Mouse (Mus musculus) heart, embryonic 12.5 days (tissue): ENCODE measurements at regions not wholly inside any gene's neighbourhood (a gene's known extent, or its start where the extent isn't known, plus 50 kb on each side); places are given as distances from the start of the nearest gene placed in this dataset.

Experiments
- ATAC-seq: fragments of 200-750 bp; cut with Nextera tagmentation; 2 replicates; pipeline ENCODE4 v1.8.0; 2017; ENCODE audit warnings: moderate TSS enrichment, moderate library complexity; ENCODE audit not compliant: insufficient number of reproducible peaks, low FRiP score
- H3K27ac ChIP-seq: fragments of 300-500 bp; sonication (generic); 2 replicates; pipeline ENCODE4 v1.5.1; 2016; ENCODE audit warnings: mild to moderate bottlenecking, moderate library complexity; ENCODE audit not compliant: poor library complexity, severe bottlenecking
- H3K27me3 ChIP-seq: fragments of 300-500 bp; sonication (generic); replicated peaks from 2 replicates; pipeline ENCODE4 v1.6.1; 2016; ENCODE audit warnings: mild to moderate bottlenecking, moderate library complexity
- H3K36me3 ChIP-seq: fragments of 300-500 bp; sonication (generic); 2 replicates; pipeline ENCODE4 v1.6.1; 2016; ENCODE audit warnings: mild to moderate bottlenecking, moderate library complexity
- H3K4me1 ChIP-seq: fragments of 300-500 bp; sonication (generic); replicated peaks from 2 replicates; pipeline ENCODE4 v1.6.1; 2016; ENCODE audit warnings: mild to moderate bottlenecking
- H3K4me2 ChIP-seq: fragments of 300-500 bp; sonication (generic); 2 replicates; pipeline ENCODE4 v1.6.1; 2016; ENCODE audit warnings: mild to moderate bottlenecking, moderate library complexity
- H3K4me3 ChIP-seq: fragments of 300-500 bp; sonication (generic); 2 replicates; pipeline ENCODE4 v1.5.1; 2016; ENCODE audit warnings: mild to moderate bottlenecking
- H3K9ac ChIP-seq: fragments of 300-500 bp; sonication (generic); 2 replicates; pipeline ENCODE4 v1.6.1; 2016; ENCODE audit warnings: mild to moderate bottlenecking, moderate library complexity
- H3K9me3 ChIP-seq: fragments of 300-500 bp; sonication (generic); replicated peaks from 2 replicates; pipeline ENCODE4 v1.6.1; 2016; ENCODE audit warnings: mild to moderate bottlenecking, moderate library complexity
- WGBS: fragments of 180-500 bp; shearing (Covaris S2); methylation state at CpG from one replicate; pipeline ENCODE4 v1.1.7; 2016; 5-methylcytosine and 5-hydroxymethylcytosine counted together

DNA sequence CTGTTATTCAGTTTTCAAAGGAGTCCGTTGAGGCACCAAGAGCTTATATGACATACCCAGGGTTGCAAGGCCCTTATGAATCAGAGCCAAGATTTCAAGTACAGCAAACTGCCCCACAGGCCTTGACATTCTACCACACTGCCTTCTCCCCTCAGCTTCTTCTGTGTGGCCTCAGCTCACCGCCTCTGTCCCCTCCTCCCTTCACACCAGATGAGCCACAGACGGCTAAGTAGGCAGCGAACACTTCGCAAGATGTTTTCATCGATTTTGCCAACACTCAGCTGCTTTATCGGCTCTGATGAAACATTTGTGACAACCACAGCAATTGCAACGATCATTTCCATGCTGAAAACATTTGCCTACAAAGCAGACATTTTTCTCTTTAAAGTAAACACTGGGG is 556.7 kb downstream of the Insc start:
- no peak for ATAC-seq
- Histone ChIP-seq H3K9me3 (no peaks in the 10 kb centered on the region), H3K4me3 (no peak overlapping the region), H3K4me2 (no peak overlapping the region), H3K27me3 (no peaks in the 10 kb centered on the region), H3K36me3 (no peaks in the 10 kb centered on the region), H3K27ac (no peak overlapping the region), H3K9ac (no peak overlapping the region), H3K4me1 (peaks cover 26% of the 10 kb centered on the region)
- 71% methylated on average over 8 of the region's 8 CpGs for WGBS

DNA sequence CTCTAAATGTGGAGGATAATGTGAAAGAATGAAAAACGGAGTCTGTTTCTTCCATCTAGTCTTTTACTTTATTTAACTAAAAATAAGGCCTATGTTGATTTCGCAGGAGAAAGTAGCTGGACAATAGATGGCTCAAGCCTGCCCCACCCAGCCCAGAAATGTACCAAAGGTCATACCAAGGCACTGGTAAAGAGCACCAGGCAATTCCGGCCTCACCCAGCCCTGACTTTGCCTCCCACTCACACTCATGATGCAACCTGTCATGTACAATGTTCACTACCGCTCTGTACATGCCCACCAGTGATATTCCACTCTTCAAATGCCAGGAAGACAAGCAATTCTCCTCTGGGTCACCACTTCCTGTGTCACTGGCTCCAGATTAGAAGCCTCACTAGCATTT is 564.9 kb downstream of the Insc start:
- no peak for ATAC-seq
- 79% methylated on average over 4 of the region's 4 CpGs for WGBS
- H3K9ac ChIP-seq: no peak overlapping the region
- H3K36me3 ChIP-seq: no peaks in the 10 kb centered on the region
- no peak overlapping the region for H3K4me3 ChIP-seq
- no peak overlapping the region for H3K27ac ChIP-seq
- no peaks in the 10 kb centered on the region for H3K9me3 ChIP-seq
- H3K27me3 ChIP-seq: no peaks in the 10 kb centered on the region
- peaks cover 53% of the 10 kb centered on the region for H3K4me1 ChIP-seq
- H3K4me2 ChIP-seq: no peak overlapping the region

DNA sequence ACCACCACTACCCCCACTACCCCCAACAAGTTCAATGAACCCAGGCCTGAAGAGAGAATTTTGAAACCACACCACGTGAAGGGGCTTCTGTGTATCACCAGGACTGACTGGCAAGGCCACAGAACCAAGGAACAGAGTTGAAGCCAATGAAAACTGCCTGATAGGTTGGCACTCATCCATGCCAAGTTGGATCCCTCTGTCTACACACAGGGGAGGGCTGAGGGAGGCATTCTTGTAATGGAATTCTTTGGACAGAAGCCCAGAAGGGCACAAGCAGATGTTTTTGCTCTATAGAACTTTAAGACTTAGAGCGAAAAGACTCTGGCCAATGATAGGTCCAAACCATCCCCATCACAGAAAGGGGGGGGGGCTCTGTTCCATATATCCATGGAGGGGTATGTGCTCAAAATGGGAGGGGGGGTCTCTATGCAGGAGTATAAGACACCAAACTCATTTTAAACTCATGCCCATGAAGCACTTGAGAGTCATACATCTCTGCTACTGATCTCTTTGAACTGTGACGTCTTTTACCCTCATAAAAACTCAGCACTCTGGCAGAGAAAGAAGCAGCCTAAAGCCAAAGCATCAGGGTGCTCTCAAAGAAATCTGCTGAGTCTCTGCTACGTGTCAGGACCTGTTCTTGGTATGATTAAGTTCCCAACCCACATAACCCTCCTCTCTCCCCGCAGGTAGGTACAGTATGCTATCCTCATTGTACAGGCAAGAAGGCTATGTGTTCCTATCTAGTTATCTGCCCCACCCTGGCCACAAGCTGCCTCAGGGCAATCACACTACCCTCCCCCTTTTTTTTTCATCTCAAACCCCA is 567.1 kb downstream of the Insc start:
- Histone ChIP-seq H3K9me3 (no peaks in the 10 kb centered on the region), H3K9ac (no peak overlapping the region), H3K27ac (no peak overlapping the region), H3K36me3 (no peaks in the 10 kb centered on the region), H3K4me3 (no peak overlapping the region), H3K4me2 (no peak overlapping the region), H3K4me1 (peaks cover 35% of the 10 kb centered on the region), H3K27me3 (no peaks in the 10 kb centered on the region; the same call in 1 of the 2 replicates)
- ATAC-seq: peak; percentile 25; the same call in 1 of the 2 replicates
- 57% methylated on average over 5 of the region's 5 CpGs for WGBS

DNA sequence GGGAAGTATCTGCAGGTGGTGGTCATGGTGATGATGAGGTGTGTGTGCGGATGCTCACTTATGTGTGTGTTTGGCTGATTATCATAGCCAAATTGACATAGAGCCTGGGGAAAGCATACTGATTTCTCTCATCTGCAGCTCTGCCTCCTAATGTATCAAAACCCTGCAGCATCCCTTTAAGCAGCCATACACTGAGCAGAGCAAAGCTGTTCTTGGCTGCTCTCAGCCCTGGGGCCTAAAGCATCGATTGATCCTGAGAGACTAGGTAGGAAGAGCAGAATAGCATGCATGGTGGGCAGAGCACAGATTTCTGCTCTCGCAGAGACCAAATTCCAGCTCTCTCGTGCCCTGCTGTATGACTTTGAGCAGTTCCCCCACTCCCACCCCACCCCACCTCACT is 576.0 kb downstream of the Insc start:
- Histone ChIP-seq H3K4me1 (peaks cover 19% of the 10 kb centered on the region), H3K4me3 (no peak overlapping the region)
- 79% methylated on average over 4 of the region's 4 CpGs for WGBS

DNA sequence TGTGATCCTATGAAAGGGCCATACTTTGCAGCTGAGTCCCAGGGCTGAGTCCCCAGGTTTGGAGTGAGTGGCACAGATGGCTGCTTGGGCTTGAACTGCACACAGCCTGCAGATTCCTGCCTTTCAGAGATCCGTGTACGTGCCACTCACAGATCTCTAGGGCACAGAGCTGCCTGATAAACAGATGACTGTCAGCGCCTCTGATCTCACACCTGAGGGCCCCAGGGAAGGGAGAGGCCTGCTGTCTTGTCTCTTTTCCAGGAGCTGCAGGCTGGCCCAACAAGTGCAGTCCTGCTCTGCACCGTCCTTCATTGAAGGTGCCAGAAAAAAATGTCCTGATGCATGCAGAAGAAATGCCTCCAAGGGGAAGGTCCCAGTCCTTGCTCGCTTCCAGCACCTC is 579.5 kb downstream of the Insc start:
- Histone ChIP-seq H3K4me2 (no peak overlapping the region), H3K36me3 (no peaks in the 10 kb centered on the region), H3K9me3 (no peaks in the 10 kb centered on the region), H3K27me3 (no peaks in the 10 kb centered on the region), H3K9ac (no peak overlapping the region), H3K27ac (no peak overlapping the region), H3K4me3 (no peak overlapping the region), H3K4me1 (peaks cover 20% of the 10 kb centered on the region)
- WGBS: 47% methylated on average over 5 of the region's 5 CpGs
- no peak for ATAC-seq

More for the DNA sequence above, 576.0 kb downstream of the Insc start:
- no peak overlapping the region for H3K4me2 ChIP-seq
- H3K9me3 ChIP-seq: no peaks in the 10 kb centered on the region
- no peak overlapping the region for H3K9ac ChIP-seq
- ATAC-seq: no peak
- no peaks in the 10 kb centered on the region; the same call in 1 of the 2 replicates for H3K27me3 ChIP-seq
- no peak overlapping the region for H3K27ac ChIP-seq
- H3K36me3 ChIP-seq: no peaks in the 10 kb centered on the region

DNA sequence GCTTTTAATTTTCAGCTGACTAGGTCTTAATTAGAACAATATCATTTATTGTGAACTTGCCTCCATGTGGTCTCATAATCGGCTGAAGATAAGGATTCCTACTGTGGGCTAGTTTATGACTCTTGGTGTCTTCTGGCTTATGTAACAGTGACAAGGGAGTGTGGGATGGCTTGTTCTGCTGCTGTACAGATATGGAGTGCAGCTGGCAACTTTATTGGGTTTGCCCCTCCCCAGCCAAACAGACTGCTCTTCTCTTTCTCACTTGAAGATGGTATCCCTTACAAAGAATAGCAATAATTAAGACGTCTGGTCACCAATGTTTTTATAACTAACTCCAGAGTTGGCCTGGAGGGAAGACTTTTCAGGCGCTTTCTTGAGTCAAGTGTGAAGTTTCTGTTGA is 584.8 kb downstream of the Insc start:
- Histone ChIP-seq H3K4me1 (peaks cover 17% of the 10 kb centered on the region), H3K36me3 (no peaks in the 10 kb centered on the region), H3K27me3 (no peaks in the 10 kb centered on the region), H3K9ac (no peak overlapping the region), H3K4me2 (no peak overlapping the region), H3K27ac (no peak overlapping the region), H3K9me3 (no peaks in the 10 kb centered on the region), H3K4me3 (no peak overlapping the region)
- ATAC-seq: no peak
- WGBS: 47% methylated on average over 3 of the region's 3 CpGs

DNA sequence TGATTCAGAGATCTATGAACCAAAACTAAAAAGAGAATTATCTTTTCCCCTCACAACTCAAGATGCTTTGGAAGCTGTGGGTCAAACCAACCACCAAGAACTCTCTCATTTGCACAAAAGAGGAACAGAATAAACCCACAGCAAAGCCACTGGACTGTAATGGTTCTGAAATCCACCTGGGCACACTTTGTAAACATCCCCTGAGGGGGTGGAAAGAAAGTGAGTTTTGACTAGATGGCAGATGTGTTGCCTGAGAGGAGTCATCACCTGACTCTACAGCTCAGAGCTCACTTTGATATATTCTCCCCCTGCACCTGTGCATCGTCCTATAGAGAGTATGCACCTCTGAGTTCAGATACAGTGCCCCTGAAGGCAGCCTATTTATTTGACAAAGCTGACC is 588.2 kb downstream of the Insc start:
- WGBS: 89% methylated on average over 1 of the region's 1 CpGs
- H3K27ac ChIP-seq: no peak overlapping the region
- H3K9ac ChIP-seq: no peak overlapping the region
- H3K9me3 ChIP-seq: no peaks in the 10 kb centered on the region
- H3K4me3 ChIP-seq: no peak overlapping the region
- H3K27me3 ChIP-seq: no peaks in the 10 kb centered on the region
- no peak for ATAC-seq
- H3K4me2 ChIP-seq: no peak overlapping the region
- H3K36me3 ChIP-seq: no peaks in the 10 kb centered on the region
- H3K4me1 ChIP-seq: 0 out of 2 replicates have a peak, but pooled peaks cover 4% of the 10 kb centered on the region

DNA sequence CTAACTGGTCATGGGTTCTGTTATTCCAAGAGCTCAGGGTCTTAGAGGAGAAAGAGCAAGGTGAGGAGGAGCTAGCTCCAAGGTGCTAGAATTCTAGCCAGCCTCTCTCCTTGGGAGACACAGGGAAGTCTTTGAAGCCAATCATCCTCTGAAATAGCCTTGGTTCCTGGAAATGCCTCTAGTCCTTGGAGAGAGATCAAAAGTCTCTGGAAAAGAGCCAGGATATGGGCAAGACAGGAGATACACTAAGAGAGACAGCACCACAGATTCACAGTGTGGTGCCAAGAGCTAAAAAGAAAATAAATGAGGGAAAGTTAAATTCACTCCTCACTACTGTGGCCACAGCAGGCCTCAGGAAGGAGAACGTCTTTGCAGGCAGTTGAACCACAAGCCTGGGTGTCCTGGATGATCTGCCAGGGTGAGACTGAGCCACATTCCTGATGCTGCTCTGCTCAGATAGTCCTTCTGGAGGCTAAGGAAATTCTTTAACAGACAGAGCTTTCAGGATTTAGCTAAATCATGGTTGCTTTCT is 589.6 kb downstream of the Insc start:
- no peaks in the 10 kb centered on the region for H3K27me3 ChIP-seq
- H3K4me2 ChIP-seq: no peak overlapping the region
- no peak overlapping the region for H3K4me3 ChIP-seq
- H3K36me3 ChIP-seq: no peaks in the 10 kb centered on the region
- no peak for ATAC-seq
- WGBS: 31% methylated on average over 1 of the region's 1 CpGs
- H3K27ac ChIP-seq: no peak overlapping the region
- H3K9me3 ChIP-seq: peaks cover 8% of the 10 kb centered on the region
- H3K4me1 ChIP-seq: 0 out of 2 replicates have a peak, but pooled peaks cover 4% of the 10 kb centered on the region
- no peak overlapping the region for H3K9ac ChIP-seq

DNA sequence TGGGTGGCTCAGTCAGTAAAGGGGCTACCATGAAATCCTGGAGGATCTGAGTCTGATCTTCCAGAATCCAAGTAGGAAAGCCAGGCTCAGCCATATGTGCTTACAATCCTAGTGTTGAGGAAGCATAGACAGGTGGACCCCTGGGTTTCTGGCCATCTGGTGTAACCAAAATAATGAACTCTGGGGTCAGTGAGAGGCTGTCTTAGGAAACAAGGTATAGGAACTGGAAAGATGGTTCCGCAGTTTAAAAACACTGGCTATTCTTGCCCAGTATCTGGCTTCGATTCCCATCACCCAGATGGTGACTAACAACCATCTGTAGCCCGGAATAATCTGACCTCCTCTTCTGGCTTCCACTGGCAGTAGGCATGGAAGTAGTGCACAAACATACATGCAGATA is 591.6 kb downstream of the Insc start:
- Histone ChIP-seq H3K27ac (no peak overlapping the region), H3K9me3 (peaks cover 8% of the 10 kb centered on the region), H3K27me3 (no peaks in the 10 kb centered on the region), H3K4me2 (no peak overlapping the region), H3K36me3 (no peaks in the 10 kb centered on the region), H3K9ac (no peak overlapping the region), H3K4me3 (no peak overlapping the region), H3K4me1 (0 out of 2 replicates have a peak, but pooled peaks cover 7% of the 10 kb centered on the region)
- ATAC-seq: no peak
- WGBS: 89% methylated on average over 3 of the region's 3 CpGs

DNA sequence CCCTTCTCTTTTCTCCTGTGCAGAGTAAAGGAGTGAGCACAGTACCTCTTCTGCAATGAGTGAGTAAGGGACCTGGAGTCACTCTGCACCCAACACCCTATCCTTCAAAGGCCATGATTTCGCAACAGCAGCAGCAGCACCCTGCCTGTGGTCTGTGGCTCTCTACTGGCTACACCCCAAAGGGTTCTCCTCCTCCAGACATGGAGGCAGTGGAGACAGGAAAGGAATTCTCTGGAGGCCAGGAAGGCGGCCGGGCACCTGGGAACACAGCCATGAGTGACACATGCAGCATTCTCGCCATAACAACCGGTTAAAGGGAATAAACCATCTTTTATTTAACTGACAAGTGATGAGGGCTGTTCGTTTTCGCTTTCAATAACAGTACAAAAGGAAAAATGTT is 596.7 kb downstream of the Insc start:
- WGBS: 73% methylated on average over 7 of the region's 7 CpGs
- Histone ChIP-seq H3K4me2 (no peak overlapping the region), H3K27ac (no peak overlapping the region), H3K36me3 (no peaks in the 10 kb centered on the region), H3K4me1 (0 out of 2 replicates have a peak, but pooled peaks cover 8% of the 10 kb centered on the region), H3K9me3 (peaks cover 8% of the 10 kb centered on the region), H3K4me3 (no peak overlapping the region), H3K9ac (no peak overlapping the region), H3K27me3 (no peaks in the 10 kb centered on the region)
- no peak for ATAC-seq

DNA sequence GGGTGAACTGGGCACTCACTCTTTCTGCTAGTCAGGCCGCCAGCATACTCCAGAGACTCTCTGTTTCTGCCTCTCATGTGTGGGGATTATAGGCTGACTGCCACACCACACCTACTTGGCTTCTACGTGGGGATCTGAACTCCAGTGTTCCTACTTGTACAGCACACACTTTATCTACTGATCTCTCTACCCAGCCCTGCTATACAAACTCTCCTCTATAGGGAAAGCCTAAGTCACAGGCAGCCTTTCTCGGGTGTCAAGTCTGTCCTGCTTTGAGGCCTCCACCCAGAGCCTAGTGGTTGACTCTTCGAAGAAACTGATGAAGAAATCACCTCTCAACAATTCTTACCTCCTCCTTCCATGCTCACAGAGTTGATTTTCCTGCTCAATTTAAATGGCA is 597.5 kb downstream of the Insc start:
- Histone ChIP-seq H3K4me3 (no peak overlapping the region), H3K36me3 (no peaks in the 10 kb centered on the region), H3K9ac (no peak overlapping the region), H3K27ac (no peak overlapping the region), H3K4me2 (no peak overlapping the region), H3K27me3 (no peaks in the 10 kb centered on the region), H3K4me1 (0 out of 2 replicates have a peak, but pooled peaks cover 8% of the 10 kb centered on the region), H3K9me3 (peaks cover 8% of the 10 kb centered on the region)
- 69% methylated on average over 4 of the region's 4 CpGs for WGBS
- no peak for ATAC-seq
